Mouse (Mus musculus) olfactory bulb, adult 2 months (tissue): ENCODE data around the gene Cbfa2t2.

ENCODE experiments used
- CTCF ChIP-seq: fragments of 200-500 bp; IDR thresholded peaks from 2 replicates; pipeline ENCODE4 v1.5.1; 2012; ENCODE audit warnings: low read depth, mild to moderate bottlenecking, low read length, moderate library complexity; ENCODE audit not compliant: insufficient read depth
- POLR2A ChIP-seq: fragments of 200-500 bp; IDR thresholded peaks from 2 replicates; pipeline ENCODE4 v1.6.1; 2012; ENCODE audit warnings: mild to moderate bottlenecking, low read depth, low read length, moderate library complexity; ENCODE audit not compliant: insufficient read depth

GRCm38 (mm10) chr2:154583906-154584872 lies 147.9 kb downstream of the Cbfa2t2 start:
- TF ChIP-seq POLR2A (no peak), CTCF (no peak)
